Mouse (Mus musculus) adrenal gland (tissue): ENCODE measurements around the gene Plppr2.

Experiments
- intact Hi-C: fragments of 180-260 bp; cut with DNase I; formaldehyde crosslinking; loops from one replicate; pipeline ENCODE4 v1.15.1; 2025

Plppr2 gene

GRCm38 (mm10) chr9:21960558-21961208, 23.9 kb downstream of the Plppr2 start:
- intact Hi-C loops = no loop called here

GRCm38 (mm10) chr9:21961366-21961980, 24.6 kb downstream of the Plppr2 start:
- intact Hi-C loops = no loop called here

GRCm38 (mm10) chr9:21962010-21962409, 25.2 kb downstream of the Plppr2 start:
- intact Hi-C loops = no loop called here

GRCm38 (mm10) chr9:21962416-21963059, 25.7 kb downstream of the Plppr2 start:
- intact Hi-C loops = no loop called here

- intact Hi-C loops = no loop called here
These were observed 26.6 kb downstream of the Plppr2 start, which contains the start of gene Epor for GRCm38 (mm10) chr9:21963417-21963816. TSS of gene Epor (minus strand) at chr9:21963506.

GRCm38 (mm10) chr9:21968883-21969282, 32.0 kb downstream of the Plppr2 start:
- intact Hi-C loops = no loop called here

GRCm38 (mm10) chr9:21969304-21969703, 32.5 kb downstream of the Plppr2 start:
- intact Hi-C loops = no loop called here

GRCm38 (mm10) chr9:21976626-21977175, 39.9 kb downstream of the Plppr2 start:
- intact Hi-C loops = loop anchor here (10.0 kb wide), 1 partner anchor 168 kb away; no protein-coding TSS in a partner anchor

- intact Hi-C loops = loop anchor here (10.0 kb wide), 1 partner anchor 167 kb away; no protein-coding TSS in a partner anchor
These were observed 40.5 kb downstream of the Plppr2 start for GRCm38 (mm10) chr9:21977331-21977730.

- intact Hi-C loops = loop anchor here (2.0 to 10.0 kb wide), 2 partner anchors 77 to 167 kb away; no protein-coding TSS in a partner anchor
These were observed 41.1 kb downstream of the Plppr2 start for GRCm38 (mm10) chr9:21977972-21978371.

GRCm38 (mm10) chr9:21978398-21979128, 41.7 kb downstream of the Plppr2 start:
- intact Hi-C loops = loop anchor here (2.0 to 10.0 kb wide), 2 partner anchors 76 to 166 kb away; no protein-coding TSS in a partner anchor

GRCm38 (mm10) chr9:21983911-21984310, 47.1 kb downstream of the Plppr2 start:
- intact Hi-C loops = no loop called here

GRCm38 (mm10) chr9:21987592-21988342, 50.9 kb downstream of the Plppr2 start:
- intact Hi-C loops = no loop called here

GRCm38 (mm10) chr9:21988421-21989101, 51.7 kb downstream of the Plppr2 start:
- intact Hi-C loops = no loop called here

GRCm38 (mm10) chr9:21989230-21990110, 52.6 kb downstream of the Plppr2 start, which contains the start of gene Rgl3:
TSS of gene Rgl3 (minus strand) at chr9:21989446.
- intact Hi-C loops = no loop called here

GRCm38 (mm10) chr9:21992227-21992626, 55.4 kb downstream of the Plppr2 start:
- intact Hi-C loops = no loop called here

GRCm38 (mm10) chr9:21996178-21996867, 59.5 kb downstream of the Plppr2 start:
- intact Hi-C loops = no loop called here
